Mouse (Mus musculus) lung, embryonic 15.5 days (tissue): ENCODE measurements around the gene C2cd6. TPM values are rescaled to one million over a fixed set of nuclear protein-coding genes. Genes with fewer than 3 reads are reported as not detected.

ENCODE experiments used
- ATAC-seq: fragments of 200-750 bp; cut with Nextera tagmentation; 2 replicates; pipeline ENCODE4 v1.8.0; 2017; ENCODE audit warnings: moderate number of reproducible peaks, borderline replicate concordance; ENCODE audit not compliant: low FRiP score, low TSS enrichment; ENCODE audit errors: extremely low read depth
- H3K27ac ChIP-seq: fragments of 300-500 bp; sonication (generic); 2 replicates; pipeline ENCODE4 v1.5.1; 2015; ENCODE audit warnings: moderate library complexity, mild to moderate bottlenecking, inconsistent platforms
- H3K27me3 ChIP-seq: fragments of 300-500 bp; sonication (generic); 2 replicates; pipeline ENCODE4 v1.6.1; 2015; ENCODE audit warnings: inconsistent platforms
- H3K36me3 ChIP-seq: fragments of 300-500 bp; sonication (generic); 2 replicates; pipeline ENCODE4 v1.6.1; 2015; ENCODE audit warnings: inconsistent platforms
- H3K4me1 ChIP-seq: fragments of 300-500 bp; sonication (generic); 2 replicates; pipeline ENCODE4 v1.6.1; 2015; ENCODE audit warnings: inconsistent platforms
- H3K4me2 ChIP-seq: fragments of 300-500 bp; sonication (generic); 2 replicates; pipeline ENCODE4 v1.6.1; 2015; ENCODE audit warnings: inconsistent platforms, mild to moderate bottlenecking, moderate library complexity
- H3K4me3 ChIP-seq: fragments of 300-500 bp; sonication (generic); 2 replicates; pipeline ENCODE4 v1.5.1; 2015; ENCODE audit warnings: mild to moderate bottlenecking, inconsistent platforms
- H3K9ac ChIP-seq: fragments of 300-500 bp; sonication (generic); 2 replicates; pipeline ENCODE4 v1.6.1; 2015; ENCODE audit warnings: inconsistent platforms
- H3K9me3 ChIP-seq: fragments of 300-500 bp; sonication (generic); 2 replicates; pipeline ENCODE4 v1.6.1; 2016; ENCODE audit warnings: inconsistent platforms
- WGBS: fragments of 180-500 bp; shearing (Covaris S2); methylation state at CpG from one replicate; pipeline ENCODE4 v1.1.7; 2015; 5-methylcytosine and 5-hydroxymethylcytosine counted together
- polyA plus RNA-seq: library from polyadenylated mRNA; unstranded; fragments of >200 nt; fragmentation: Nextera tagmentation; extraction: Ambion mirVana; gene quantifications from 2 replicates; pipeline ENCODE4 v1.2.1, GENCODE M21; 2015

Gene C2cd6
- not detected in 2 replicates for polyA plus RNA-seq

GRCm38 (mm10) chr1:59094705-59095104, at the start of gene C2cd6:
C2cd6 (minus strand) TSS chr1:59094900.
- no peak within 1 kb of the TSS for H3K4me3 ChIP-seq
- H3K4me2 ChIP-seq = no peak within 1 kb of the TSS
- 92% methylated on average over 19 of the region's 19 CpGs for whole genome bisulfite sequencing
- no peak within 1 kb of the TSS for H3K27ac ChIP-seq
- no peak within 1 kb of the TSS for H3K9ac ChIP-seq
- no peaks in the 10 kb centered on the region for H3K27me3 ChIP-seq
- ATAC-seq = no peak
- no peaks in the 10 kb centered on the region for H3K36me3 ChIP-seq
- no peaks in the 10 kb centered on the region for H3K9me3 ChIP-seq
- no peaks in the 10 kb centered on the region for H3K4me1 ChIP-seq

- Histone ChIP-seq H3K4me1 (no peaks in the 10 kb centered on the region), H3K36me3 (no peaks in the 10 kb centered on the region), H3K27me3 (no peaks in the 10 kb centered on the region), H3K4me3 (no peak overlapping the region), H3K9me3 (no peaks in the 10 kb centered on the region), H3K9ac (no peak overlapping the region), H3K4me2 (no peak overlapping the region), H3K27ac (no peak overlapping the region)
- ATAC-seq = no peak
Observed at GRCm38 (mm10) chr1:59142809-59143208, 48.1 kb upstream of the C2cd6 start.

GRCm38 (mm10) chr1:59134419-59134818, 39.7 kb upstream of the C2cd6 start:
- peaks cover 8% of the 10 kb centered on the region; the same call in 1 of the 2 replicates for H3K4me1 ChIP-seq
- H3K4me3 ChIP-seq = no peak overlapping the region
- no peak overlapping the region for H3K9ac ChIP-seq
- no peaks in the 10 kb centered on the region for H3K9me3 ChIP-seq
- ATAC-seq = peak; percentile 91
- H3K4me2 ChIP-seq = 0 out of 2 replicates have a peak overlapping the region, but pooled peaks have one; percentile 8
- WGBS = 18% methylated on average over 5 of the region's 5 CpGs
- peak overlapping the region; percentile 64; the same call in 1 of the 2 replicates for H3K27ac ChIP-seq
- no peaks in the 10 kb centered on the region for H3K27me3 ChIP-seq
- H3K36me3 ChIP-seq = no peaks in the 10 kb centered on the region

- H3K36me3 ChIP-seq = no peaks in the 10 kb centered on the region
- WGBS = 34% methylated on average over 7 of the region's 7 CpGs
- H3K4me3 ChIP-seq = no peak overlapping the region
- no peaks in the 10 kb centered on the region for H3K9me3 ChIP-seq
- H3K27me3 ChIP-seq = no peaks in the 10 kb centered on the region
- no peak overlapping the region for H3K27ac ChIP-seq
- no peak overlapping the region for H3K9ac ChIP-seq
- H3K4me1 ChIP-seq = 0 out of 2 replicates have a peak, but pooled peaks cover under 1% of the 10 kb centered on the region
- H3K4me2 ChIP-seq = no peak overlapping the region
- ATAC-seq = peak; percentile 55; the same call in 1 of the 2 replicates
Observed at GRCm38 (mm10) chr1:59128879-59129278, 34.2 kb upstream of the C2cd6 start.

GRCm38 (mm10) chr1:59125558-59125957, 30.9 kb upstream of the C2cd6 start:
- Histone ChIP-seq H3K4me1 (no peaks in the 10 kb centered on the region), H3K9ac (no peak overlapping the region), H3K27me3 (no peaks in the 10 kb centered on the region), H3K36me3 (no peaks in the 10 kb centered on the region), H3K4me2 (no peak overlapping the region), H3K9me3 (no peaks in the 10 kb centered on the region), H3K27ac (no peak overlapping the region), H3K4me3 (no peak overlapping the region)
- 54% methylated on average over 5 of the region's 5 CpGs for WGBS
- ATAC-seq = no peak

GRCm38 (mm10) chr1:59119720-59120457, 25.2 kb upstream of the C2cd6 start, which contains the start of gene Tmem237:
Tmem237 (minus strand) TSS chr1:59120408.
- H3K27me3 ChIP-seq = no peaks in the 10 kb centered on the region
- H3K4me1 ChIP-seq = 0 out of 2 replicates have a peak, but pooled peaks cover 3% of the 10 kb centered on the region
- under 1% methylated on average over 74 of the region's 74 CpGs for WGBS
- peak within 1 kb of the TSS; percentile 82 for H3K9ac ChIP-seq
- H3K4me3 ChIP-seq = peak within 1 kb of the TSS; percentile 67
- peak; percentile 99 for ATAC-seq
- H3K27ac ChIP-seq = peak within 1 kb of the TSS; percentile 71
- peak within 1 kb of the TSS; percentile 86 for H3K4me2 ChIP-seq
- H3K9me3 ChIP-seq = no peaks in the 10 kb centered on the region
- no peaks in the 10 kb centered on the region for H3K36me3 ChIP-seq

GRCm38 (mm10) chr1:59110524-59110923, 15.8 kb upstream of the C2cd6 start:
- Histone ChIP-seq H3K9ac (no peak overlapping the region), H3K27ac (no peak overlapping the region), H3K4me2 (no peak overlapping the region), H3K9me3 (no peaks in the 10 kb centered on the region), H3K4me1 (no peaks in the 10 kb centered on the region), H3K4me3 (no peak overlapping the region), H3K36me3 (peaks cover 19% of the 10 kb centered on the region; the same call in 1 of the 2 replicates), H3K27me3 (no peaks in the 10 kb centered on the region)
- WGBS = 78% methylated on average over 8 of the region's 8 CpGs
- no peak for ATAC-seq

GRCm38 (mm10) chr1:59102071-59102470, 7.4 kb upstream of the C2cd6 start:
- Histone ChIP-seq H3K27ac (no peak overlapping the region), H3K27me3 (no peaks in the 10 kb centered on the region), H3K9me3 (no peaks in the 10 kb centered on the region), H3K4me2 (no peak overlapping the region), H3K9ac (no peak overlapping the region), H3K4me3 (no peak overlapping the region), H3K4me1 (no peaks in the 10 kb centered on the region), H3K36me3 (peaks cover 21% of the 10 kb centered on the region)
- ATAC-seq = no peak
- WGBS = 89% methylated on average over 6 of the region's 6 CpGs

- H3K4me2 ChIP-seq = no peak overlapping the region
- peaks cover 17% of the 10 kb centered on the region for H3K36me3 ChIP-seq
- H3K9ac ChIP-seq = no peak overlapping the region
- no peak overlapping the region for H3K27ac ChIP-seq
- no peak for ATAC-seq
- H3K27me3 ChIP-seq = no peaks in the 10 kb centered on the region
- H3K4me1 ChIP-seq = no peaks in the 10 kb centered on the region
- WGBS = 85% methylated on average over 5 of the region's 5 CpGs
- H3K4me3 ChIP-seq = no peak overlapping the region
- no peaks in the 10 kb centered on the region for H3K9me3 ChIP-seq
Observed at GRCm38 (mm10) chr1:59101020-59101419, 6.3 kb upstream of the C2cd6 start.

GRCm38 (mm10) chr1:59070867-59071266, 23.8 kb downstream of the C2cd6 start:
- 21% methylated on average over 3 of the region's 3 CpGs for WGBS
- H3K9ac ChIP-seq = no peak overlapping the region
- no peaks in the 10 kb centered on the region for H3K36me3 ChIP-seq
- ATAC-seq = no peak
- no peaks in the 10 kb centered on the region for H3K9me3 ChIP-seq
- no peaks in the 10 kb centered on the region for H3K4me1 ChIP-seq
- no peak overlapping the region for H3K27ac ChIP-seq
- no peak overlapping the region for H3K4me3 ChIP-seq
- H3K27me3 ChIP-seq = no peaks in the 10 kb centered on the region
- H3K4me2 ChIP-seq = no peak overlapping the region

GRCm38 (mm10) chr1:59067976-59068375, 26.7 kb downstream of the C2cd6 start:
- no peak overlapping the region for H3K4me3 ChIP-seq
- H3K9me3 ChIP-seq = no peaks in the 10 kb centered on the region
- no peak overlapping the region for H3K4me2 ChIP-seq
- H3K36me3 ChIP-seq = no peaks in the 10 kb centered on the region
- no peak overlapping the region for H3K27ac ChIP-seq
- 2% methylated on average over 3 of the region's 3 CpGs for WGBS
- H3K4me1 ChIP-seq = no peaks in the 10 kb centered on the region
- no peak for ATAC-seq
- no peaks in the 10 kb centered on the region for H3K27me3 ChIP-seq
- no peak overlapping the region for H3K9ac ChIP-seq

GRCm38 (mm10) chr1:59063697-59064096, 31.0 kb downstream of the C2cd6 start:
- WGBS = 39% methylated on average over 3 of the region's 3 CpGs
- no peak overlapping the region for H3K4me3 ChIP-seq
- H3K4me2 ChIP-seq = no peak overlapping the region
- no peak overlapping the region for H3K27ac ChIP-seq
- no peak for ATAC-seq
- H3K27me3 ChIP-seq = no peaks in the 10 kb centered on the region
- no peak overlapping the region for H3K9ac ChIP-seq
- no peaks in the 10 kb centered on the region for H3K36me3 ChIP-seq
- no peaks in the 10 kb centered on the region for H3K4me1 ChIP-seq
- no peaks in the 10 kb centered on the region for H3K9me3 ChIP-seq
